Mouse (Mus musculus): ENCODE data around the gene Kpna7.
"Not testable (repeated sequence)": the region's sequence is repeated elsewhere in the genome, so short reads cannot be mapped to it uniquely, and the experiment has no call there.

Gene Kpna7

GRCm38 (mm10) chr5:145102706-145103105 is 18.9 kb upstream of the Kpna7 start:
- DNase-seq (ENCODE audit: low read depth), result peak; percentile 62

GRCm38 (mm10) chr5:145101451-145101850 is 17.6 kb upstream of the Kpna7 start:
- DNase-seq (ENCODE audit: low read depth), result not testable (repeated sequence)

GRCm38 (mm10) chr5:145100960-145101359 is 17.1 kb upstream of the Kpna7 start:
- DNase-seq (ENCODE audit: low read depth), result no peak

- DNase-seq (ENCODE audit: low read depth), result peak; percentile 96
Observed at GRCm38 (mm10) chr5:145098340-145098821, 14.6 kb upstream of the Kpna7 start.

- no peak for DNase-seq (ENCODE audit: low read depth)
Observed at GRCm38 (mm10) chr5:145096195-145096594, 12.4 kb upstream of the Kpna7 start.

- no peak for DNase-seq (ENCODE audit: low read depth)
Observed at GRCm38 (mm10) chr5:145089878-145090277, 6.0 kb upstream of the Kpna7 start.

- DNase-seq (ENCODE audit: low read depth), result no peak
Observed at GRCm38 (mm10) chr5:145088186-145088585, 4.4 kb upstream of the Kpna7 start.

GRCm38 (mm10) chr5:145084822-145085221 is 992 bp upstream of the Kpna7 start:
- no peak for DNase-seq (ENCODE audit: low read depth)

GRCm38 (mm10) chr5:145083201-145083600 is 629 bp downstream of the Kpna7 start:
- not testable (repeated sequence) for DNase-seq (ENCODE audit: low read depth)

GRCm38 (mm10) chr5:145081866-145082613 is 1.8 kb downstream of the Kpna7 start:
- no peak for DNase-seq (ENCODE audit: low read depth)

GRCm38 (mm10) chr5:145075081-145075480 is 8.7 kb downstream of the Kpna7 start:
- no peak for DNase-seq (ENCODE audit: low read depth)

GRCm38 (mm10) chr5:145071342-145071741 is 12.5 kb downstream of the Kpna7 start:
- DNase-seq (ENCODE audit: low read depth), result peak; percentile 76

GRCm38 (mm10) chr5:145069707-145070106 is 14.1 kb downstream of the Kpna7 start:
- DNase-seq (ENCODE audit: low read depth), result peak; percentile 69

GRCm38 (mm10) chr5:145068863-145069262 is 15.0 kb downstream of the Kpna7 start:
- peak; percentile 55 for DNase-seq (ENCODE audit: low read depth)

- no peak for DNase-seq (ENCODE audit: low read depth)
Observed at GRCm38 (mm10) chr5:145064765-145065340, 19.0 kb downstream of the Kpna7 start.

GRCm38 (mm10) chr5:145059524-145059923 is 24.3 kb downstream of the Kpna7 start:
- DNase-seq (ENCODE audit: low read depth), result no peak

GRCm38 (mm10) chr5:145058722-145059121 is 25.1 kb downstream of the Kpna7 start:
- peak; percentile 7 for DNase-seq (ENCODE audit: low read depth)

GRCm38 (mm10) chr5:145057907-145058306 is 25.9 kb downstream of the Kpna7 start:
- no peak for DNase-seq (ENCODE audit: low read depth)

GRCm38 (mm10) chr5:145054187-145054586 is 29.6 kb downstream of the Kpna7 start:
- DNase-seq (ENCODE audit: low read depth), result not testable (repeated sequence)

GRCm38 (mm10) chr5:145042690-145043089 is 41.1 kb downstream of the Kpna7 start, which contains the start of gene 1700018F24Rik:
1700018F24Rik (plus strand) TSS chr5:145042990.
- DNase-seq (ENCODE audit: low read depth), result not testable (repeated sequence)

- DNase-seq (ENCODE audit: low read depth), result peak; percentile 56
Observed at GRCm38 (mm10) chr5:145041628-145042027, 42.2 kb downstream of the Kpna7 start.

- not testable (repeated sequence) for DNase-seq (ENCODE audit: low read depth)
Observed at GRCm38 (mm10) chr5:145032391-145032790, 51.4 kb downstream of the Kpna7 start, which contains the start of gene Gm4871. Gm4871 (minus strand) TSS chr5:145032754.

GRCm38 (mm10) chr5:145030476-145030875 is 53.4 kb downstream of the Kpna7 start:
- not testable (repeated sequence) for DNase-seq (ENCODE audit: low read depth)

Measured in 416B (cell line).